Mouse (Mus musculus): ENCODE measurements around the gene Nhlh2.

Nhlh2 gene

GRCm38 (mm10) chr3:102027880-102028279 is 18.0 kb downstream of the Nhlh2 start:
- no peak for DNase-seq

GRCm38 (mm10) chr3:102037806-102038205 is 27.9 kb downstream of the Nhlh2 start:
- no peak for DNase-seq

- DNase-seq = no peak
These were observed 28.7 kb downstream of the Nhlh2 start for GRCm38 (mm10) chr3:102038608-102039007.

GRCm38 (mm10) chr3:102041632-102042031 is 31.8 kb downstream of the Nhlh2 start:
- DNase-seq = no peak

GRCm38 (mm10) chr3:102045071-102045470 is 35.2 kb downstream of the Nhlh2 start:
- no peak for DNase-seq

DNA sequence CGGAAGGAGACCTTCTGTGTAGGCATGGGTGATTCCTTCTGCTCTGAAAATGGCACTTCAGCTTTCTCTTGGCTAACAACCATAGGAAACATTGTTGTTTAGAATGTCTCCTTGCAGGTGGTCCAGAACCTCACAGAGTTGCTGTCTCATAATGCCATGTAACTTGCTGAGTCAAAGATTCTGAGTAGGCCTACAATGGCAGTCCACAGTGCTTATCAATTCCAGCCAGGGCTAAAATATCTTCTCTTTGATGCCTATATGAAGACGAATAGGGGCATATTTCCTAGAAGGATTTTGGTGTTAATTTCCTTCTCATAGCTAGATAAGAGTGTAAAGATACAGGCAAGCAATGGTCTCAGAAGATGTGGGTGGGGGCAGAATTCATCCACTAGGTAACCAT is 37.7 kb downstream of the Nhlh2 start:
- DNase-seq = no peak

GRCm38 (mm10) chr3:102049207-102050104 is 39.6 kb downstream of the Nhlh2 start:
- DNase-seq = no peak

- DNase-seq = no peak
These were observed 42.2 kb downstream of the Nhlh2 start for GRCm38 (mm10) chr3:102052036-102052435.

- DNase-seq = no peak
These were observed 43.4 kb downstream of the Nhlh2 start for GRCm38 (mm10) chr3:102053293-102053692.

GRCm38 (mm10) chr3:102055878-102056277 is 46.0 kb downstream of the Nhlh2 start:
- no peak for DNase-seq

DNA sequence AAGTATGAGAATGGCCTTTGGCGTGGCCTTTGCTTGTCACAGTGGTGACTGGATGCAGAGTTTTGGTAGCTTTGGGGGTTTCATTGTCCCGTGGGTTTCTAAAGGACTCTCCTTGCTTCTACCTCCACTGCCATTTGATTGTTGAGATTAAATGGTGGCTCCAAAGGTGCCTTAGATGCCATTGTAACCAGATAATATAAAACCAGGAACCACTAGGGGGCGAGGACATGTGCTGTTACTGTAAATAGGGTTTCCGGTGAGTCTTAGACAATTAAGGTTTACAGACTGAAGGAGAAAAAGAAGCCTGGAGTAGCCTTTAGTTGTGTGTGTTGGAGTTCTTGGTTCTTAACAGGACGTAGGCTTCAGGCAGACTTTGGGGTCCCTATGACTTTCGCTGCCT is 50.2 kb downstream of the Nhlh2 start:
- no peak for DNase-seq

DNA sequence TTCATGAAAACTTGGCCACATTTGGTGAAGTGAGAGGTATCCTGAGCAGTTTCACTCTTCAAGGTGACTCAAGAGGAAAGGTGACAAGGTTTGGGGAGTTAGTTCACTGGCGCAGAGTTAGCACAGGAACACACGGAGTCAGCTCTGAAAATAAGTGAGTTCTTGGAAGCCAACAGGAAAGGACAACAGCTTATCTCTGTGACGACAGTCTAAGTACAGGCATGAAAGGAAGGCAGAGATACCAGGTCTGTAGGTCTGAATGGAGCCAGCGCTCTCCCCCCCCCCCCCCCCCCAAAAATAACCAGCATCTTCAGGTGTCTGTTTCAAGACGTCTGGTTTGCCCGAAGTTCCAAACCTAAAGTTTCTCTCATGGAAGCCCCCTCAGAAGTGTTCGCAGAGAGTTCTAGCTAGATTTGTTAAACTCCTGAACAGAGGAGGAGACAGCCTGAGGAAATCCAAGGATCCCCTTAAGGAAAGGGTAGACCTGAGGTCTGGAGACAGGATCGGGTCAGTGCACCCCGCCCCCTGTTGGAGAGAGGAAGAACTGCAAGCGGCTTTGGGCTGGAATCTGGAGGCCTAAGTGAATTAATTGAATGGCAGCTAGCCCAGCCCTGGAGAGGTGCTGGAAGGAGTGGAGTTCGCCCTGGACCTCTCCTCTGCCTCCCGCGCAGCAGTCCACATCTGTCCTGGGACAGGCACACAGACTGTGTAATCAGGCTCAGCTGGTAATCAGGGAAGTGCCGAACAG is 52.2 kb downstream of the Nhlh2 start:
- peak; percentile 58 for DNase-seq

- DNase-seq = no peak
These were observed 52.8 kb downstream of the Nhlh2 start for GRCm38 (mm10) chr3:102062671-102063010.

GRCm38 (mm10) chr3:102063273-102064120 is 53.6 kb downstream of the Nhlh2 start:
- peak; percentile 43 for DNase-seq

GRCm38 (mm10) chr3:102064566-102064965 is 54.7 kb downstream of the Nhlh2 start:
- DNase-seq = no peak
